Mouse (Mus musculus): ENCODE data around the gene Xpo1.
"Not testable (repeated sequence)": the region's sequence is repeated elsewhere in the genome, so short reads cannot be mapped to it uniquely, and the experiment has no call there.

Xpo1 gene

DNA sequence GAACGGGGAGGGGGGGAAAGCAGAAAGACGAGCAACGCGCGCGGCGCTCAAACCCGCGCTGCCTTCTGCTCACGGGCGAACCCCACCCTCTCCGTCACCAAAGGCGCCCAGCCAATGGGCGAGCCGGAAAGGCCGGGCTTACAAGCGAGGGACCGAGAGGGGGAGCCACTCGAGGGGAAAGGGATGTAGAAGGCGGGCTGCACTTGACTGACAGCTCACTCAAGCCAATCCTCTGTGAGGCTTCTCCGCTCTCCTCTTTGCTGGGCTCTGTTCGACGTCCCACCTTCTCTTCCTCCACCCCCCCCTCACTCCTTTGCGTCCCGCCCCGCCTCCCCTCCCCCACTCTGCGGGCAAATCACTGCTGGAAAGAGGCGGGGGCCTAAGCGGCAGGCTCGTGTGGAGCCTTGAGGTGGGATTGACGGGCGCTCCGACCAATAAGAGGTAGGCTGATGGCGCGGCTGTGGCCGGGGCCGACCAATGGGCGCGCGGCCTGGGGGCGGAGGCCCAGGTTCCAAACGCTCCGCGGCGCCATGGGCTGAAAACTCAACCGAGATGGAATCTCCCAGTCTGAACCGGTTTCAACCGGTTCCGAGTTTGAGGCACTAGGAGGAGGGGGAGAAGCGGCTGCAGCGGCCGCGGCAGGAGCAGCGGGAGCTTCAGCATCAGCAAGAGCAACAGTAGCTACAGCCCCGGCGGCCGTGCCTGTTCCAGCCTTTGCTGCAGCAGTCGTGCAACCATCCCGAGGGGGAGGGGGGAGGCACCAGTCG is at the start of gene Xpo1:
Gene Xpo1 (plus strand): TSS at position 615 of the 767 bp plus-strand sequence.
- DNase-seq (ENCODE audit: low read depth, low spot score), result peak; percentile 100

DNA sequence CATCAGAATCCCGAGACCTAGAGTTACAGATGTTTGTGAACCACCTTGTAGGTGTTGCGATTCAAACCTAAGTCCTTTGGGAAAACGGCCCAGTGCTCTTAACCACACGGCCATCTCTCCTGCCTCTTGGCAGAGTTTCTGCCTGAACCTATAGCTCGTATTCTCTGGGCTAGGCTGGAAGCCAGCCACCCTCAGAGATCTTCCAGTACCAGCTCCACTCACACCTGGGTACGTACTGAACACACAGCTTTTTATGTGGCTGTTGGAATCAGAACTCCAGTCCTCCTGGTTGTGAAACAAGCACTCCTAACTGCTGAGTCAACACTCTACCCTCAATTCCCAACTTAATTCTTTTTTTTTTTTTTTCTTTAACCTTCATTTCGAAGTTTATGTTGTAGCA is 46.1 kb upstream of the Xpo1 start:
- no peak for DNase-seq (ENCODE audit: low read depth, low spot score)

DNA sequence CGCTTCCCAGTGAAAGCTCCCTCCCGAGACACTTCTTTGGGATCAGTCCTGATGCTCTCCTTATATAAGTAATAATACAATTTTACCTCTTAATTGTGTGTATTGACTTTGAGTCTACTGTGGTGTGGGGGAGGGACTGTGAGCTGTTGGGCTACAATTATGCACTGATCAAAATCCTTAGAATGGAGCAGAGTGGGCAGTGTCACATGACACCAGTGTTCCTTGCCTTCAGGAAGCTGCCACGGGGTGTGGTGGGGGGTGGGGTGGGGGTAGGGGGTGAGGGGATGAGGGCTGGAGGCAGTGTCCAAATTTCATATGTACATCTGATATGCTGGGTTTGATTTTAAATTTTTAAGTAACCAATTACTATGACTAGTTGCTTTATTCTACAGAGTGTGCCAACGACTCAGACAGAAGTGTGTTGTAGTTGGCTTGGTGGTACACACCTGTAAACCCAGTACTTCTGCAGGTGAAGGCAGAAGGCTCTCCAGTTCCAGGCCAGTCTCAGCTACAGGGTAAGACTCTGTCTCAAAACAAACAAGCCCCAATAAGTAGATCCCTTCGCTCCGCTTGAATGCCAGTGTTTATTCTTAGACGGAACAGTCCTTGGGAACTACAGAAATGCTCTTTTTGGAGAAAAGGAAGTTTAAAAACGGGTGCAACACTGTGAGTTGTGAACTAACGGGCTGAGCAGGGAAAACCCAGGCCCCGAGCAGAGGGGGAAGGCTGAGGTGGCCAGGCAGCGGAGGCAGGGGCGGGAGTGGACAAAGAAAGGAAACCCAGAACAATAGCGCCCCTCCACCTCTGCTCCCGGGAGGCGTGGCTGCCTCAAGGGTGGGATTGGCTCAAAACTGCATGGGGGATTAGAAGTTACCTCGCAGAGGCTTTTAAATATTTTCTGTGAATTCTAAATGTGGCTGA is 45.0 kb upstream of the Xpo1 start:
- peak; percentile 62 for DNase-seq (ENCODE audit: low read depth, low spot score)

DNA sequence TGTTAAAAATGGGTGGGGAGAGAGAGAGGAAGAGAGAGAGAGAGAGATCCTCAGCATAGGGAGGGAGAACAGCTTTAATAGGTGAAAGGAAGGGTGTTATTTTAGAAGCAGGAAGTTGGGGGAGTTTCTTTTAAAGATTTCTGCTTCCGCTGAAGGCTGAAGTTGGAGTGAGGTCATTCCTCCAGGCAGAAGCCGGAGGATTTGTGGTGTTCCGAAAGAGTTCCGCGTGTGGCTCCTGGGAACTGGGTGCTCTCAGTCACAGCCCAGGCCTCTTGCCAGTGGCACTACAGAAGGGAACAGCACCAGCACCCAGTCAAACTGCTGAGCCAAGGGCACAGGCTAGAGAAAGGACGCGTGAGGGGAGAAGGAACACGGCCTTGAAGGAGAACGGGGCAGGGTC is 38.4 kb upstream of the Xpo1 start:
- DNase-seq (ENCODE audit: low read depth, low spot score), result no peak

DNA sequence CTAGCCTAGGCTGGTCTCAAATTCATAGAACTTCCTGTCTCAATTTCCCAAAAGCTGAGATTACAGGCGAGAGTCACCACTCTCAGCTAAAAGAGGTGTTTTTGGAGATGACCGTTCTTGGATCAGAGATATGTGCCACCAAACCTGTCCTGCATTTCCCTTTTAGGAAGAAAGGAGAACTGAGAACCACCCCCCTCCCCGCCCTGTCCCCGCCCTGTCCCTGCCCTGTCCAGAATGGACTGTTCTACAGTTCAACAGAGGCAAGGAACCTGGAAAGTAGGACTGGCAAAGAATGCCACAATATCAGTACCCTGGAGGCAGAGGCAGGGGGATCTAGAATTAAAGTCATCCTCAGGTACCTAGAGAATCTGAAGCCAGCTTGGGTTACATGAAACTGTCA is 19.8 kb upstream of the Xpo1 start:
- no peak for DNase-seq (ENCODE audit: low read depth, low spot score)

DNA sequence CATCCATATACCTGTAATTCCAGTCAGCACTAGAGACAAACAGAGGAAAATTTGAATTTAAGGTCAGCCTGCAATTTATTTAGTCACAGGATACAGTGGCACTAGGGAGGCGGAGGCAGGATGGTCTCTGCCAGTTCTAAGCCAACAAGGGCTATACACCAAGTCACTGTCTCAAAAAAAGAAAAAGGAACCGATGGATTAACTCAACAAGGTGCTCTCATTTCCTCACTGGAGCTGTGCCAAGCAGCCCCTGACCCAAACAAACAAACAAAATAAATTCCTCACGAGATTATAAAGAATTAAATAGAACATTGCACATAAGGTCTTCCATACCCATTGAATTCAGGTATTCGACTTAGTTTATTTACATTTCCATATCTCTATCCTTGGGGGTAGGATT is 1.9 kb upstream of the Xpo1 start:
- no peak for DNase-seq (ENCODE audit: low read depth, low spot score)

DNA sequence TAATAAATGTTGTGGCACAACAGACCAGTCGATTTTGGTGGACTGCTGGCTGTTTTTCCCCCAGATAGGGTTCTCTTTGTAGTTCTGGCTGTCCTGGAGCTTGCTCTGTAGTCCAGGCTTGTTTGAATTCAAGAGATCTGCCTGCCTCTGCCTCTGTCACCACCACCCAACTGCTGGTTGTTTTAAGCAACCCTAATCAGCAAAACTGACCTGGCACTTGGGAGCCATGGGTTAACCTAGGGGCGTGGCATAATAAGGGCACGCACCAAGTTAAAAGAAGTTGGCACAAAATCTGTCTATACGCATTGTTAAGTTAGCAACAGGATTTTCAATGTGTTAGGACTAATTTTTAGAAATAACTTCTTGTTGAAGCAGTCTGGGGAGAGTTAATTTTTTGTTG is 1.3 kb upstream of the Xpo1 start:
- no peak for DNase-seq (ENCODE audit: low read depth, low spot score)

DNA sequence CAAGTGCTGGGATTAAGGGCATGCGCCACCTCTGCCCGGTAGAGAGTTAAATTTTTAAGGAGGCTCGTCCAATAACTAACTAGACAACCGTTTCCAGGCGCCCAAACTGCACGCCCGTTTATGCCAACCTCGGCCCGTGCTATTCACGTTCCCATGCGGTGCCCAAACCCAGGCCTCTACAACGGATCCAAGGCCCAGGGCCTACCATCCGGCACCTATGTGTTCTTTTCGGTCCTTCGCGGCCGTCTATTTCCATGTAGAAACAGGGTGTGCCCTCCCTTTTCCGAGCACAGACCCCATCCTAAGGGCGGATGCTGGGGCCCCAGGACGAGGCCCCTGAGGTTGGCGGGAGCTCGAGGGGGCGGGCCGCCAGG is 801 bp upstream of the Xpo1 start:
- DNase-seq (ENCODE audit: low read depth, low spot score), result no peak

DNA sequence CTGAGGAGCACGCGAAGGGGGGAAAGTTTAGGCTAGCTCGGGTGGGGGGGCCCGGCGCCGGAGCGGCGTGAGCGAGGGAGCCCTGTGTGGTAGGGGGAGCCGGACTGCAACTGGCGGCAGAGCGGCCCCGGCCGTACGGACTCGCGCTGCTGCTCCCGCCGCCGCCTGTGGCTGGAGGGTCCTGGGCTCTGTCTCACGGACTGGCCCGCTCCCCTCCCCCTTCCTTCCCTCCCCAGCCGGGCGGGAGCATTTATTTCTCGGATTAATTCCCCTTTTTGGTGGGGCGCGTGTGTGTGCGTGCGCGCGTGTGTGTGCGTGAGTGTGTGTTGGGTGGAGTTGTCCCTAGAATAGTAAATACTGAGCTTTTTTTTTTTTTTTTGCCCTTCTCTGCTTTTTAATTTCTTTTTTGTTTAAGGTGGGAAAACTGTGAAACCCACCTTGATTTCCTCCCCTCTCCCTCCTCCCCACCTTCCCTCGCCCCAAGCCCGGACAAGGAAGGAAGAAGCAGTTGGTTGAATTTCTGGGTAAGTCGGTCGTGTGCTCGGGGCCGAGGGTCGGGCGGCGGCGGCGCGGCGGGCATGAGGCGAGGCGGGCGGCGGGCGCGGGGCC is 457 bp downstream of the Xpo1 start:
- no peak for DNase-seq (ENCODE audit: low read depth, low spot score)

DNA sequence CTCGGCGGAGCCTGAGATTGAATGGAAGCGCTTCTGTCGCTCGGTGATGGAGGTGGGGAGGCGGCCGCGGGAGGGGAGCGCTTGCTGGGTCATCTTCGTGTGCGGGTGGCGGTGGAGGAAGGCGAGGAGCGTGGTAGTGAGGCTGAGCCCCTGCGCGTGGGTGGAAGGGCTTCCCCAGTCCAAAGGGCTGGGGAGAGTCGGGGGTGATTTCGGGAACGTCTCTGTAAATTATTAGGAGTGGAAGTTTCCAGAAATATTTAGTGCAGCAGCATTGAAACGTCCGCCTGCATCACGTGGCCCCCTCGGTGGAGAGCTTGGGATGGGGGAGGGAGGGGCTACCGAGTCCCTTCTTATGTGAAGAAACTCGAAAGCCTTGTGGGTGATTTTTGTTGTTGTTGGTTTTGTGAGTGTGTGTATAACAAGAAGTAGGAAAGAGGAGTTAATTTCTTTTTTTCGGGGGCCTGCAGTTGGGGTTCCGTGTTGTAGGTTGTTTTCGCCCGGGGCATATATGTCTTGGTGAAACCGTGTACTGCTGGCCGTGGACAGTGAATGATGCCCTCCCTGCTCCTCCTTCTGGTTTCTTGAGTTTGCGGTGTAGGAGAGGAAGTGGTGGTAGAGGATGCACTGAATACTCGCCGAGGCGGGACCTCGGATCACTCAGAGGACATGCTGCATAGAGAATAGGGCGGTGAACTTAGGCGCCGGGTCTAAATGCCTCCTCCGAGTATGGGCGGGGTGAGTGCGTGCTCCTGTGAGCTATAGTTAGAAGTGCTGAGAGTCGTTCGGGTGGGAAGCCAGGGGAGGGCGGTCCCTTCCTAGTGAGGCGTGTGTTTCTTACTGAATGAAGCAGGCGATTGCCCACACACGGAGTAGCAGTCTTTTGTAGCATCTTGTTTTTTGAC is 1.2 kb downstream of the Xpo1 start:
- peak; percentile 71 for DNase-seq (ENCODE audit: low read depth, low spot score)

DNA sequence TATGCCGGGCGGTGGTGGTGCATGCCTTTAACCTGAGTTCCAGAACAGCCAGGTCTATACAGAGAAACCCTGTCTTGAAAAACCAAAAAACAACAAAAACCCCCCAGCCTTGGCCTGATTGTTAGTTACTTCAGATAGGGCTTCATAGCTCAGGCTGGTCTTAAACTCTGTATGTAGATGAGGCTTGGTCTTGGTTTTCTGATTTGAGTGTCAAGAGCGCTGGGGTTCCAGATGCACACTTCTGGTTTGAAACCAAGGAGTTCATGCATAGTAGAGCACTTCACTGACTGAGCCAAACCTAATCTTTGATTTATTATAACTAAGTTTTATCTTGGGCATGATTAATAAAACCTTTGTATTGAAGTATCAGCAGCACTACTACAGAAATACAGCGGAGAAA is 3.2 kb downstream of the Xpo1 start:
- no peak for DNase-seq (ENCODE audit: low read depth, low spot score)

DNA sequence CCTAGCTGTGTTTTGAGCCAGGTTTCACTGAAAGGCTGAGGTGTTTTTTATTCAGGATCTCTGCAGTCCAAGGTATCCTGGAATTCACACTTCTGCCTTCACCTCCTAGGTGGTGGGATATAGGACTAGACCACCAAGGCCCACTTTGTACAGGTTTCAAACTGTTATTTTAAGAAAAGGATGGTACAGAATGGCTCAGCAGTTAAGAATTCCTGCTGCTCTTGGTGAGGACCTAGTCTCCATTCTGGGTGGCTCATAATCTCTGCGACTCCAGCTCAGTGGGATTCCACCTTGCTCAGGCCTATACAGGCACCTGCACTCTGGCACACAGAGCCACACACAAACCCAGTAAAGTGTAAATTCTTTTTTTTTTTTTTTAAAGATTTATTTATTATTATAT is 3.6 kb downstream of the Xpo1 start:
- DNase-seq (ENCODE audit: low read depth, low spot score), result no peak

DNA sequence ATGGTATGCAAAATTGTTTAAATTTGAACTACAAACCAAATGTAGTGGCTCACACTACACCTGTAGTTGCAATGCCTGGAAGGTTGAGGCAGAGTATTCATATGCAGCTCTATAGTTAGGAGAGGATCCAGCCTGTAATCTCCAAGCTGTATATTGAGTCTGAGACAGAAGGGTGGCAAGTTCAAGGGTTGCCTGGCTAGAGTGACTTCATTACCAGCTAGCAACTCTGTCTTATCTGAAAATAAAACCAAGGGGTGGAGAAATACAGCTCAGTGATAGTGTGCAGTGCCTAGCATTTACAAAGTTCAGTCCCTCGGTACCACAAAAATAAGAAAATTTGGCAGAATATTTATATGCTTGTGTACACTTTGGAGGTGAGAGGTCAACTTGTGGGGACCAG is 4.3 kb downstream of the Xpo1 start:
- no peak for DNase-seq (ENCODE audit: low read depth, low spot score)

DNA sequence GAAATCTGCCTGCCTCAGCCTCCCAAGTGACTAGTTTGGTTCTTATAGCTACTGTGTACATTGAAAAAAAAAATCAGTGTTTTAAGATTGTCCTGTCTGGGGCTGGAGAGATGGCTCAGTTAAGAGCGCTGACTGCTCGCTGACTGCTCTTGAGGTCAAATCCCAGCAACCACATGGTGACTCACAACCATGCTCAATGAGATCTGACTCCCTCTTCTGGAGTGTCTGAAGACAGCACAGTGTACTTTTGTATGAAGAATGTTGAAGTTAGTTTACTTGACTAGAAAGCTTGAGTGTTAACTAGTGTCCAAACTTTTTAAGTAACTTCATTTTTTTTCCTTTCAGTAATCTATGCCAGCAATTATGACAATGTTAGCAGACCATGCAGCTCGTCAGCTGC is 5.6 kb downstream of the Xpo1 start:
- DNase-seq (ENCODE audit: low read depth, low spot score), result no peak

DNA sequence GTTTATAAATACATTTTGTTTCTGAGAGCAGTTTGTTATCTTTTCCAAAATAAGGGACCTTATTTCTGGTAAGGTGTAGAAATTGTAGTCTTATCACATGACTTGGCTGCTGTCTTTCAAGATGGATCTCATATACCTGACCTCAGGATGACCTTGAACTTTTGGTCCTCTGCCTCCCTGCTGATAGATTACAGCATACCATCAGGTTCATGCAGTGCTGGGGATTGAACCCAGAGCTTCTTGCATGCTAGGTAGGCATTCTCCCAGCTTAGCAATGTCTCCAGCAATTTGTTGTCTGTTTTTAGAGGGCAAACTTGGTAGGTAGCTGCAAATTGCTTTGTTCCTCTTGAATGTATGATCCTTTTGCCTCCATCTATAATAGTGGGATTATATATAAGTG is 9.1 kb downstream of the Xpo1 start:
- no peak for DNase-seq (ENCODE audit: low read depth, low spot score)

DNA sequence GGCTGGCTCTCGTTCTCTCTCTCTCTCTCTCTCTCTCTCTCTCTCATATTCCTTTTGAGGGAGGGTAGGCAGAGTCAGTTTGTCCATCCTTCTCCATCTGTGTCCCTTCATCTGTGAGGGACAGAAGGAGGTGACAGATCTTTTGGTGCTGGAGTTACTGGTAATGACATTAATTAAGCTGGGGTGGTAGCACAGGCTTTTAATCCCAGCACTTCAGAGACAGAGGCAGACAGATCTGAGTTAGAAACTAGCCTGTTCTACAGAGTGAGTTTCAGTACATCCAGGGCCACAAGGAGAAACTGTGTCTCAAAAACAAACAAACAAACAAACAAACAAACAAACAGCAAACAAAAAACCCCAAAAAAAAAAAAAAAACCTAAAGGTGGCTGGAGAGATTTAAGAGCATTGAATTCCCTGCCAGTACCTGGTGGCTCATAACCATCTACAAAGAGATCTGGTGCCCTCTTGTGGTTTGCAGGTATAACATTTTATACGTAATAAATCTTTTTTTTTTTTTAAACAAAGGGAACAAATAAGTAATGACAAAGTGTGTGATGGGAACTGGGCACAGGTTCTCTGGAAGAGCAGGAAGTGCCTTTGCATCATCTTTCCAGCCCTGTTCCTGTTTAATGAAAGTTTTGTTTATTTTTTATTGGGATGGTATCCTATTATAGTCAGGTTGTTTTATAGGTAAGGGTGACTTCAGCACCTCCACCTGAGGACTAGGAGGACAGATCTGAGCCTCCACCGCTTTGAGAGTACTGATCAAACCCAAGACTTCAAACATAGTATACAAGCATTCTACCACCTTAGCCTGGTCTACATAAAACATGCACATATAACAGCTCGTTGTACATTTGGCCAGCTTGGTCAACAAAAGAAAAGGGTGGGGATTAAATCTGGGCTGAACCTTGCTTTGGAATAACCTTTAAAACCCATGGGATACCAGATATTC is 16.2 kb downstream of the Xpo1 start:
- DNase-seq (ENCODE audit: low read depth, low spot score), result peak; percentile 41

DNA sequence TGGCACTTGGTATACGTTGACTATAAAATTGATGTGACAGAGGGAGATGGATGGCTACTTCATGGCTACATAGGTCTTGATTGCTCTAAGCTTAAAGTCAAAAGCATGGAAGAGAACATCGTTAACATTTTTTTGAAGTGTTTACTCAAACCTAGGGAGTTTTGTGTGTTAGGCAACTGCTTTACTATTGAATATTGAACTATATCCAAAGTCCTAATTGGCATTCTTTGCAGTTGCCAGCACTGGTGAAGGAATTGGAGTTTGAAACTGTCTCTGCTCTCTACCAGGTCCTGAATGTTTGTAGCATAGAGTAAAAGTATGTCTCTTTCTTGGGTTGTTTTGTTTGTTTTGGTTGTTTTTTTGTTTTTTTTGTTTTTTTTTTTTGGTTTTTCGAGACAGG is 19.9 kb downstream of the Xpo1 start:
- no peak for DNase-seq (ENCODE audit: low read depth, low spot score)

DNA sequence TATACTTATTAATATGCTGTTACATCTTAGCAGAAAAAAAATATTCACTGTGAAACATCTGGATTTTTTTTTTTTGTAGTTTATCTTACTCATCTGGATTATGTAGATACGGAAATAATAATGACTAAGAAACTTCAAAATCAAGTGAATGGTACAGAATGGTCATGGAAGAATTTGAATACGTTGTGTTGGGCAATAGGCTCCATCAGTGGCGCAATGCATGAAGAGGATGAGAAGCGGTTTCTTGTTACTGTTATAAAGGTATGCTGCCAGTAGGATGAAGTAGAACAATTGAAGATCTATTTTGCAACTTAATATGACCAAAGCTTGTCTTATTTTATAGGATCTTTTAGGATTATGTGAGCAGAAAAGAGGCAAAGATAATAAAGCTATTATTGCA is 28.6 kb downstream of the Xpo1 start:
- DNase-seq (ENCODE audit: low read depth, low spot score), result no peak

DNA sequence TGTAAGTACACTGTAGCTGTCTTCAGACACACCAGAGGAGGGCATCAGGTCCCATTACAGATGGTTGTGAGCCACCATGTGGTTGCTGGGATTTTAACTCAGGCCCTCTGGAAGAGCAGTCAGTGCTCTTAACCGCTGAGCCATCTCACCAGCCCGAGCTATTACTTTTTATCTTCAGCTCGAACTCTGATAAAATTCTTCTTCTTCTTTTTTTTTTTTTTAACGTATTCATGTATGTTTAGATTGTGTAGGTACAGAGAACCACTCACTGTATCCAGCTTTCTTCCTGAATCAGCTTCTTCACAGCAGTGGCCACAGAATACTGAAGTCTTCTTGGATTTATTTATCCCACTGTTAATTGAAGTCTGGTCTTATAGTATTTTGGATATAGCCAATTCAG is 33.0 kb downstream of the Xpo1 start:
- DNase-seq (ENCODE audit: low read depth, low spot score), result not testable (repeated sequence)

DNA sequence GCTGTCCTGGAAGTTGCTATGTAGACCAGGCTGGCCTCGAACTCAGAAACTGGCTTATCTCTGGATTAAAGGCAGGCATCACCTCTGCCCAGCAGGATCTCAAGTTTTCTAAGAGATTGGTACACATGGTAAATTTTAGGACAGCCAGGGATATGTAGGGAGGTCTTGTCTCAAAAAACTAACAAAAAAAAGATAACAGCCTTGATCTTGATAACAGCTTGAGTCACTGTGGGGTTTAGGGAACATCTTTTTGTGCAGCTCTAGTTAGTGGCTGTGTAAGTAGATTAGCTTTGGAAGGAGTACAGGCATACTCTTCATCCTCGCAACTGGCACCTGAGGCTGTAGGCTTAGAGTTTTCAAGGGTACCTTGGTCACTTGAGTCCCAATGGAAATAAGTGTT is 41.5 kb downstream of the Xpo1 start:
- DNase-seq (ENCODE audit: low read depth, low spot score), result no peak

Measured in mesoderm, embryonic 11.5 days (tissue).